Mouse (Mus musculus): ENCODE measurements around the gene Kcne4. TPM values are rescaled to one million over a fixed set of nuclear protein-coding genes. Genes with fewer than 3 reads are reported as not detected.

The Kcne4 gene
- polyA plus RNA-seq (2014; fragmentation: Illumina TruSeq; extraction: RNeasy Lipid Tissue Mini Kit (QIAGEN cat#74804); ENCODE audit: low read depth, low replicate concordance) = 5.5 TPM

GRCm38 (mm10) chr1:78816639-78817038 is at the start of gene Kcne4:
Kcne4 (plus strand) TSS chr1:78816758.

Other genes with a start within 250 kb of the Kcne4 start
- 112 TPM for gene Acsl3, start 158.9 kb upstream of the Kcne4 start, polyA plus RNA-seq (2014; fragmentation: Illumina TruSeq; extraction: RNeasy Lipid Tissue Mini Kit (QIAGEN cat#74804); ENCODE audit: low read depth, low replicate concordance)
- gene Utp14b, start 158.7 kb upstream of the Kcne4 start, polyA plus RNA-seq (2014; fragmentation: Illumina TruSeq; extraction: RNeasy Lipid Tissue Mini Kit (QIAGEN cat#74804); ENCODE audit: low read depth, low replicate concordance) = 3.2 TPM